Comparison of ENCODE assay signal across 8 mouse cellular contexts in the genomic region with DNA sequence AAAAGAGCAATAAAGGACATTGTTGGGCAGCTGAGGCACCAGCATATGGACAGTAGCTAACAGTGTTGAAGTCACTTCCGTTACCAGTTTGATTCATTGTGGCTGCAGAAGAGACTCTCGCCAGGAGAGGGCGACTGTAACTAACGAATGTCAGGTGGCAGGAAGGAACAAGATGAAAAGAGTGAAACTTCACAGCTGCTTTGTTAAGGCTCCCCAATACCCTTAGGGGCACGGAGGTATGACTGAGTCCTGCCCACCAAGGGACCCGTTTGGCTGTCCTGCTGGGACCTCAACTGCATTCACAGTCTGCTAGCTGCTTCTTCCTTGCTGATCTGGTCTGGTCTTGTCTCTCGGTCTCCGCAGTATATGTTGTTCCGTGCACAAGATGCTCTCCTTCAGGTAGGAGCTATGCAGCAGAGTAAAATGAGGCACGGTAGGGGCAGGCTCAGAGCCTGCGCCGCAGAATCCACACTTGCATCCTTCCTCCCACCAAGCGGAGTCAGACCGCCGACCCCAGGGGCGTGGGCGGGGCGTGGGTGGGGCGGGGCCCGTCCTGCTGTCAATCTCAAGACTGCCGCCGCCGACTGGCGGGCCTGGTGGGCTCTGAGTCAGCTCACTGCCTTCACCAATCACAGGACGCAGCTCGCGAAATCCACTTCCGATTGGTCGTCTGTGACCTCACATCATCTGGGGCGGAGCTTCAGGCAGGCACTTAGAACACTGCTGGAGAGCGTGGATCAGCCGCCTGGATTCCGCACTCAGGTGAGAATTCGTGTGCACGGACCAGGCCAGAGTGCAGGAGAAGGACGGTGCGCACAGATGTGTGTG. TPM values are rescaled to one million over a fixed set of nuclear protein-coding genes. Genes with fewer than 3 reads are reported as not detected.
DNase-seq lines count a peak whose midpoint lies in the region; ATAC-seq and TF ChIP-seq lines count a peak whose summit lies in the region.

No protein-coding gene starts in this region.

- no peaks in the 10 kb centered on the region for H3K4me1 ChIP-seq in bone marrow, adult 2 months (ENCODE audit: control insufficient read depth, insufficient read depth, low read length)
- peaks cover 27% of the 10 kb centered on the region for H3K4me1 ChIP-seq in embryonic facial prominence, embryonic 15.5 days
- peaks cover 27% of the 10 kb centered on the region for H3K4me1 ChIP-seq in heart, embryonic 10.5 days
- H3K4me1 ChIP-seq in kidney, embryonic 15.5 days: peaks cover 22% of the 10 kb centered on the region

- peak overlapping the region; percentile 91 for H3K4me3 ChIP-seq in bone marrow, adult 2 months (replicated peaks; ENCODE audit: control insufficient read depth, low read depth, low read length)
- H3K4me3 ChIP-seq in embryonic facial prominence, embryonic 15.5 days (replicated peaks): peak overlapping the region; percentile 68
- peak overlapping the region; percentile 76 for H3K4me3 ChIP-seq in heart, embryonic 10.5 days
- H3K4me3 ChIP-seq in kidney, embryonic 15.5 days (replicated peaks): peak overlapping the region; percentile 55

- peak; percentile 84 for TF ChIP-seq CTCF in bone marrow, adult 2 months (IDR thresholded peaks at IDR 0.05; ENCODE audit: control insufficient read depth, insufficient read depth, low read length)

- TF ChIP-seq POLR2A in bone marrow, adult 2 months (IDR thresholded peaks at IDR 0.05; ENCODE audit: borderline replicate concordance, control insufficient read depth, low read depth, low read length): 0 out of 2 replicates have a peak, but pooled peaks have one; percentile 36

- DNase-seq in 416B (ENCODE audit: low read depth) (peak; percentile 99), liver (peak; percentile 97)
- peak; percentile 99 for DNase-seq in heart, embryonic 10.5 days (ENCODE audit: low spot score)
- peak; percentile 90 to 93 for DNase-seq in spleen, postnatal 4 days (ENCODE audit: low spot score in 2 of 2)

- peak; percentile 97 for ATAC-seq in embryonic facial prominence, embryonic 15.5 days (ENCODE audit: insufficient number of reproducible peaks, low FRiP score, low TSS enrichment, low read depth)
- ATAC-seq in kidney, embryonic 15.5 days (replicated peaks; ENCODE audit: low FRiP score): peak; percentile 99
- peak; percentile 96 for ATAC-seq in monocyte, adult 5-6 weeks (replicated peaks; ENCODE audit: insufficient number of reproducible peaks, low FRiP score, low TSS enrichment, poor library complexity, severe bottlenecking)

- no peaks in the 10 kb centered on the region for H3K9me3 ChIP-seq in embryonic facial prominence, embryonic 15.5 days (replicated peaks)
- no peaks in the 10 kb centered on the region for H3K9me3 ChIP-seq in heart, embryonic 10.5 days
- H3K9me3 ChIP-seq in kidney, embryonic 15.5 days (replicated peaks): no peaks in the 10 kb centered on the region

- H3K27ac ChIP-seq in bone marrow, adult 2 months (ENCODE audit: control insufficient read depth, insufficient read depth, low read depth, low read length, poor library complexity): peak overlapping the region; percentile 79
- H3K27ac ChIP-seq in embryonic facial prominence, embryonic 15.5 days (replicated peaks): peak overlapping the region; percentile 95
- H3K27ac ChIP-seq in heart, embryonic 10.5 days: peak overlapping the region; percentile 92
- peak overlapping the region; percentile 93 for H3K27ac ChIP-seq in kidney, embryonic 15.5 days

- H3K4me2 ChIP-seq in embryonic facial prominence, embryonic 15.5 days (replicated peaks): peak overlapping the region; percentile 91
- H3K4me2 ChIP-seq in kidney, embryonic 15.5 days: peak overlapping the region; percentile 79

- under 1% methylated on average over 37 of the region's 37 CpGs for WGBS in bone marrow, adult 2 months
- WGBS in embryonic facial prominence, embryonic 15.5 days: under 1% methylated on average over 37 of the region's 37 CpGs
- WGBS in heart, embryonic 10.5 days: 1% methylated on average over 37 of the region's 37 CpGs
- under 1% methylated on average over 37 of the region's 37 CpGs for WGBS in kidney, embryonic 15.5 days

- no peaks in the 10 kb centered on the region for H3K27me3 ChIP-seq in embryonic facial prominence, embryonic 15.5 days
- H3K27me3 ChIP-seq in heart, embryonic 10.5 days (ENCODE audit: insufficient read depth, poor library complexity, severe bottlenecking): no peaks in the 10 kb centered on the region
- no peaks in the 10 kb centered on the region for H3K27me3 ChIP-seq in kidney, embryonic 15.5 days

- no peaks in the 10 kb centered on the region for H3K36me3 ChIP-seq in embryonic facial prominence, embryonic 15.5 days
- peaks cover 11% of the 10 kb centered on the region; the same call in 1 of the 2 replicates for H3K36me3 ChIP-seq in heart, embryonic 10.5 days
- no peaks in the 10 kb centered on the region; the same call in 1 of the 2 replicates for H3K36me3 ChIP-seq in kidney, embryonic 15.5 days

- peak overlapping the region; percentile 63 for H3K9ac ChIP-seq in embryonic facial prominence, embryonic 15.5 days
- H3K9ac ChIP-seq in kidney, embryonic 15.5 days: peak overlapping the region; percentile 69

RNA-seq across cellular contexts. Expression of a gene that starts 6.8 kb away (rescaled TPM):
- 7.4 and 8.5 TPM in 2 replicates for polyA plus RNA-seq in bone marrow, adult 2 months (2011; ENCODE audit: insufficient read depth, insufficient read length, low replicate concordance, missing spikeins)
- polyA plus RNA-seq in embryonic facial prominence, embryonic 15.5 days (2015; fragmentation: Nextera tagmentation; extraction: Ambion mirVana): 39.3 and 47.7 TPM in 2 replicates
- polyA plus RNA-seq in heart, embryonic 10.5 days (2016; fragmentation: Nextera tagmentation; extraction: Ambion mirVana): 44.3 and 47.7 TPM in 2 replicates
- 37.7 and 47.2 TPM in 2 replicates for polyA plus RNA-seq in kidney, embryonic 15.5 days (2015; fragmentation: Nextera tagmentation; extraction: Ambion mirVana)
- total RNA-seq in monocyte, adult 5-6 weeks (2017): 1.4 to 9.9 TPM (median 3.2 TPM) in 3 replicates

RNA-seq across cellular contexts. Expression of a gene that starts 7.1 kb away (rescaled TPM):
- polyA plus RNA-seq in bone marrow, adult 2 months (2011; ENCODE audit: insufficient read depth, insufficient read length, low replicate concordance, missing spikeins): 2.3 and 4.4 TPM in 2 replicates
- 8.0 and 8.3 TPM in 2 replicates for polyA plus RNA-seq in embryonic facial prominence, embryonic 15.5 days (2015; fragmentation: Nextera tagmentation; extraction: Ambion mirVana)
- polyA plus RNA-seq in heart, embryonic 10.5 days (2016; fragmentation: Nextera tagmentation; extraction: Ambion mirVana): 8.2 and 9.0 TPM in 2 replicates
- polyA plus RNA-seq in kidney, embryonic 15.5 days (2015; fragmentation: Nextera tagmentation; extraction: Ambion mirVana): 9.0 and 10.4 TPM in 2 replicates
- total RNA-seq in monocyte, adult 5-6 weeks (2017): 9.3 to 24.7 TPM (median 20.9 TPM) in 3 replicates

RNA-seq across cellular contexts. Expression of a gene that starts 36.9 kb away (rescaled TPM):
- not detected in 2 replicates for polyA plus RNA-seq in bone marrow, adult 2 months (2011; ENCODE audit: insufficient read depth, insufficient read length, low replicate concordance, missing spikeins)
- not detected in 2 replicates for polyA plus RNA-seq in embryonic facial prominence, embryonic 15.5 days (2015; fragmentation: Nextera tagmentation; extraction: Ambion mirVana)
- polyA plus RNA-seq in heart, embryonic 10.5 days (2016; fragmentation: Nextera tagmentation; extraction: Ambion mirVana): not detected in 2 replicates
- polyA plus RNA-seq in kidney, embryonic 15.5 days (2015; fragmentation: Nextera tagmentation; extraction: Ambion mirVana): not detected in 2 replicates
- not detected in 3 replicates for total RNA-seq in monocyte, adult 5-6 weeks (2017)

RNA-seq across cellular contexts. Expression of a gene that starts 45.4 kb away (rescaled TPM):
- 0.52 TPM in 1 of 2 replicates, not detected in the other for polyA plus RNA-seq in bone marrow, adult 2 months (2011; ENCODE audit: insufficient read depth, insufficient read length, low replicate concordance, missing spikeins)
- polyA plus RNA-seq in embryonic facial prominence, embryonic 15.5 days (2015; fragmentation: Nextera tagmentation; extraction: Ambion mirVana): 1.9 and 2.5 TPM in 2 replicates
- polyA plus RNA-seq in heart, embryonic 10.5 days (2016; fragmentation: Nextera tagmentation; extraction: Ambion mirVana): 1.9 and 2.2 TPM in 2 replicates
- 1.7 and 2.0 TPM in 2 replicates for polyA plus RNA-seq in kidney, embryonic 15.5 days (2015; fragmentation: Nextera tagmentation; extraction: Ambion mirVana)
- 0.29 to 0.32 TPM in 2 of 3 replicates, not detected in the other for total RNA-seq in monocyte, adult 5-6 weeks (2017)

Comparison
In these comparisons a context has a peak if more than half of its experiments do, and no peak if none do; other contexts are left out.
1. Peak in every context shown above with its lines: DNase-seq, ATAC-seq, H3K4me3 ChIP-seq and H3K27ac ChIP-seq.